Mouse (Mus musculus) spleen, postnatal 14 days (tissue): Measurements from ENCODE around the gene Bok.
A peak's percentile ranks its signal among the peaks of the same experiment; 100 is the strongest.

Experiments
- DNase-seq, 2 experiments: peaks; one replicate each; pipeline ENCODE4 v3.0.0; 2021 to 2022; ENCODE audit warnings: low spot score in 2 of 2

The Bok gene

GRCm38 (mm10) chr1:93691106-93691505 is 5.6 kb downstream of the Bok start:
- DNase-seq = no peak

DNA sequence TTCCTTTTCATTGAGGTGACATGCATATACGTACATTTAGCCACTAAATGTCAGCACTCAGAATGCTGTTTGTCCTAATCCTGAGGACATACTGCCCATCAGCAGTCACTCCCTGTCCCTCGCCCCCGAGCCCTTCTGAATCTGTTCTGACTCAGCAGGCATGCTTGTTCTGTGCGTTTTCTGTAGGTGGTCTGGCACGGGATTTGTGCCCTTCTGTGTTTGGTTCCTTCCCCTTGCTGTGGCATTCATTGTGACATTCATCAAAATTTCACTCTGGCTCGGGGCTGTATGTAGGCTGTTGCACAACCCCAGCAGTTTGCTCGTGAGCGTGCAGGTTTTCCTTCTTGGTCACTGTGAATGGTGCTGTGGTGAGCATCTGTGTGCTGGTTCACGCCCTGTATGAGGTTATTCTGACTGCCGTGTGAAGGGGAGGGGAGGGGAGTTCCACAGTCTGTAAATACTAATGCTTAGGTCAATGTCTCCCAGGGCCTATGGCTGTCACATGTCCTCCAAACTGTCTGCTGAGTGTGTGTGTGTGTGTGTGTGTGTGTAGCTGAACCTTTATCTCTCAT is 6.4 kb downstream of the Bok start:
- DNase-seq = no peak

DNA sequence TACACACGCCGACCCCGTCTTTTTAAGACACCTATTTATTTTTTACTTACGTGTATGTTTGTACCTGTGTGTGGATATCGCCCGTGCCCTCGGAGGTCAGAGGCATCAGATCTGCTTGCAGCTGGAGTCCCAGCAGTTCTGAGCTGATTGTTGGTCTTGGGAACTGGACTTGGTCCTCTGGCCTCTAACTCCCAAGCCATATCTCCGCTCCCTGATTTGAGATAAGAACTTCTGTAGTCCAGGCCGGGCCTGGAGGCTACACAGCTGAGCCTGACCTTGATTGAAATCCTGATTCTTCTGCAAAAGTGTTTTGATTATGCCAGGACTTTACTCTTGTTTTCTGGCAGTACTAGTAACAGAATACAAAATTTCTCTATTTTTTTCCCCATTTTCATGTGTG is 7.3 kb downstream of the Bok start:
- DNase-seq = no peak

- DNase-seq = no peak
Observed at GRCm38 (mm10) chr1:93693502-93693901, 8.0 kb downstream of the Bok start.

GRCm38 (mm10) chr1:93693943-93694342 is 8.5 kb downstream of the Bok start:
- no peak for DNase-seq

DNA sequence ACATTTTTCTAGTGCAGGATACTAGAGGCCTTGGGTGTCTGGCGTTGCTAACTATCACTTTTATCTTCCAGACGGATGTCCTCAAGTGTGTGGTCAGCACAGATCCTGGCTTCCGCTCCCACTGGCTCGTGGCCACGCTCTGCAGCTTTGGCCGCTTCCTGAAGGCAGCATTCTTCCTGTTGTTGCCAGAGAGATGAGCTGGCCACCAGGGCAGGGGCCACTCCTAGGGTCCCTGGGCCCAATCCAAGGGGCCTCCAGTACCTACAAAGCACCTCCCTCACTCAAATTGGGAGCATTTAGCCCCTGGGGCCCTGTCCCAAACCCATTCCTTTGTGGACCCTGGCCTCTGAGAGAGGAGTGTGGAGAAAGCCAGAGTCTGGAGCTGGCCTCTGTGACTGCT is 9.5 kb downstream of the Bok start:
- DNase-seq = no peak

GRCm38 (mm10) chr1:93697317-93697716 is 11.9 kb downstream of the Bok start:
- no peak for DNase-seq

- DNase-seq = no peak
Observed at GRCm38 (mm10) chr1:93699159-93699558, 13.7 kb downstream of the Bok start.

- DNase-seq = no peak
Observed at GRCm38 (mm10) chr1:93702106-93702505, 16.6 kb downstream of the Bok start.

- DNase-seq = no peak
Observed at GRCm38 (mm10) chr1:93703472-93704048, 18.1 kb downstream of the Bok start.

- DNase-seq = no peak
Observed at GRCm38 (mm10) chr1:93704341-93704740, 18.9 kb downstream of the Bok start.

- DNase-seq = no peak
Observed at GRCm38 (mm10) chr1:93705389-93705788, 19.9 kb downstream of the Bok start.

DNA sequence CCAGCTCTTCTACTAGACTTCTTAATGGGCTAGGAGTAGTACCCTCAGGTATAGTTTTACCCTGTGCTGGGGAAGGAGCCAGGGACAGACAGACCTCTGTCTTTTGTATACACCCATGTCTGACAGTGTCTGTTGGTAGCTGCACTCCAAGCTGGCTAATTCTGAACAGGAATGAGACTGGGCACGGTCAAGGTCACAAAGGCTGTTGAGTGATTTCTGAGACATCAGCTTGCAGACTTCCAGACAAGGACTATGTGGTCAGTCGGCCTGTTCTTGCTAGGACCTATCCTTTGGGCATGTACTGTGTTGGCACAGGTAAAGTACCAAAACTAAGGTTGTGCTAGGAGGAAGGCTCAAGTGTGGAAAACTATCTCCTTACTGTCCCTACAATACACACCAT is 30.7 kb downstream of the Bok start:
- no peak for DNase-seq

DNA sequence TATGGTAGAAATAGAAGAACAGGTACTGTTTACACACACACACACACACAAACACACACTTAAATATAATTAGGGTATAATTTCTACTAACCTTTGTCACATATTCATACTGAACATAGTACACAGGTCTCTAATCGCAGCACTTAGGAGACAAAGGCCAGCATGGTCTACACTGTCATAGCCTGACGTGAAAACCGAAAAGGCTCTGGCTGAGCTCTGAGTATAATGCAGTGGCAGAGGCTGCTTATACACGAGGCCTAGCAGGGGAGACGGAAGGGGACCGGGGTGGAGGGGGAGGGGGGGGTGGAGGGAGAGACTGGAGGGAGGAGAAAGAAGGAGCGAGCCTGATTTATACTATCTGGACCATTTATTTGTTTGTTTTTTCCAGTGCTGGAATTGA is 36.1 kb downstream of the Bok start:
- no peak for DNase-seq

DNA sequence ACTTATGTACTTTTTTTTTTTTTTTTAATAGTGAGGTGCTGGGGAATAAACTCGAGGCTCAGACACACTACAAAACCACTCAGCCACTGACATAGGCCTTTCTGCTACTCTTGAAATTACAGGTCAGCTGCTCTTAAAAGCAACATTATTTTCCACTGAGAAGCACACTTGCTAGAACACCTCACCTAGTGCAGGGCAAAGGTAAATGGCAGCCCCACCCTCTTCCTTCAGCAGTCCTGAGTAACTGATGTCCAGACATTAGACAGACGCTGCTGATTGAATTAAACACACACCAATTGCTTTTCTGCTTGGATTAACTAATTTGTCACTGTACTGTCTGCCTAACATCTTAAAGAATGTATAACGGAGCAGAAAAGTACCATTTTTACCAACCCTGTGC is 39.2 kb downstream of the Bok start:
- no peak for DNase-seq

- DNase-seq = no peak
Observed at GRCm38 (mm10) chr1:93725665-93726064, 40.2 kb downstream of the Bok start.

DNA sequence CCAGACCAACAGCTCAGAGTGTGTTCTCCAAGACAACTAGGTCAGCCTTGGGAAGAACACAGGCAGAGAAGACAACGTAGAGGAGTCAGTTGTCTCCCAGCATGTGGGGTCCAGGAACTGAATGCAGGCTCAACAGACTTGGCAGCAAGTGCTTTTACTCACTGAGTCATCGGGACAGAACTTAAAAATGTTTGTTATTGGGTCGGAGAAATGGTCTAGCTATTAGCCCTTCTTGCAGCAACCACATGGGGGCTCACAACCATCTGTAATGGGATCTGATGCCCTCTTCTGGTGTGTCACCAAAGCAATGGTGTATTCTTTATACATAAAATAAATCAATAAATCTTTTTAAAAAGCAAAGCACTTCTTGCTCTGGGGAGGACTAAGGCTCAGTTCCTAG is 40.7 kb downstream of the Bok start:
- DNase-seq = no peak

DNA sequence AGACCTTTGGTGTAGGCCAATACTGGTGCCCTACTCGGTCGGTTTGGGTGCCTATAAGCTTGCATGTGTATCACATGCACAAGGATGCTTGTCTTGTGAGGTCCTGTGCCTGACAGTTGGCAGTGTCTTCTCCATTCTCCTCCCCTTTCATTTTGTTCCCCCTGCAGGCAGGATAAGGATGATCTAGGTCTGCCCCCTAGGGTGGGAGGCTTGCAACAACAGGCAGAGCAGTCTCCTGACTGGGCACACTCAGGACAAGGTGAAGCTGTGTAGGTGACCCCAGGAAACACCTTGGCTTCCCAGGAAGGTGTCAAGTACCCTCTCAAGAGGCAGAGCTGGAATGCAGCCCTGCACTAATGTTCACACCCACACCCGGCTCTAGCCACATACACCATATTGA is 41.5 kb downstream of the Bok start:
- peak; percentile 17 to 48 for DNase-seq

GRCm38 (mm10) chr1:93731103-93731502 is 45.6 kb downstream of the Bok start:
- DNase-seq = no peak

GRCm38 (mm10) chr1:93731880-93732281 is 46.4 kb downstream of the Bok start:
- no peak for DNase-seq

- DNase-seq = no peak
Observed at GRCm38 (mm10) chr1:93735859-93736258, 50.4 kb downstream of the Bok start.

- DNase-seq = no peak
Observed at GRCm38 (mm10) chr1:93737711-93738110, 52.3 kb downstream of the Bok start.

DNA sequence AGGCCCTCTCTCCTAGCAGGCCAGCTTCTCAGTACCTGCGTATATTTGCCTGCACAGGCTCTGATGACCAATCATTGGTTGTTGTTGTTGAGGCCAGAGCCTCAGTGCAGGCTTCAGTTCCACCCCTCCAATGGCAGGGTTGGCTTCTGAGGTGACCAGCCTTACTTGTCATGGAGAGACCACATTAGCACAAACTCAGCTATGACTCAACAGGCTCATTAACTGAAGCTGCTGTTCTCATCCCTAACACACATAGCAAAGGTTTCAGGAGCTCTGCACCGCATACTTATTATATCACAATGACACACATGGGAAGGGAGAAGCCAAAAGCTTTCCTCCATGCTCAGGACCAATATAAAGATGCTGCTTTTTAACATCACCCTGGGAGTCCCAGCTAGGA is 55.2 kb downstream of the Bok start:
- DNase-seq = no peak

DNA sequence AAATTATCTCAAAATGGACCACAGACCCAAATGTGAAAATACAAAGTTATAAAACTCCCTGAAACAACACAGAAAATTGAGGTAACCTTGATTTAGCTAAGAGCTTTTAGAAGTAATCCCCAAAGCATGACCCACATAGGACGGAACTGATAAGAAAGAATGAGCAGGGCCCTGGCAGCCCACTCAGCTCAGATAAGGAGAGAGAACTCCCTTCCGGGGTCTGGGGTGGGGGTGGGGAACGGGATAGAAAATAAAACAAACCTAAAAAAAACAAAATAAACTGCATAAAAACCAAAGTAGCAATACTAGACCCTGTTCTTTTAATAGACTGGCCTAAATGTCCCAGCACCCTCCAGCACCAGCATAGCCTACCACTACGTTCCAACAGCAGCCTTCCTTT is 56.5 kb downstream of the Bok start:
- no peak for DNase-seq
